Mouse (Mus musculus): ENCODE data around the gene Nrxn1.

DNA sequence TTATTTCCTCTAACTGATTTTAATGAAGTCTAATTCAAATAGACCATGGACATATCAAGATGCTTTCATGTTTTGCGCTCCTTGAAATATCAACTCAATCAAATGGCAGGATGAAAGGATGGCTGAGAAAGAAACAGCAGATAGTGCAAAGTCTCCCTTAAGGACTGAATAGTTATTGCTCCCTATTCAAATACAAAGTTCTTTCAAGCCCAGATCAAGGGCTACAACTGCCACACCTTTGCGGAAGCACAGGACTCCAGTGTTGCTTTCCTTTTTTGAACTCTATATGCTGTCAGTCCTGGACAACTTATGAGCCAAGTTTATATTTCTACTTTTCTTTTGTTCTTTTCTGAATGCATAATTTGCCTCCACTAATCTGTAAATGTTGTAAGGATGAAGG lies 157.9 kb downstream of the Nrxn1 start:
- no peak for TF ChIP-seq CHD2 (IDR thresholded peaks at IDR 0.05; ENCODE audit: low read depth, low read length)
- TF ChIP-seq MAFK (IDR thresholded peaks at IDR 0.05; ENCODE audit: insufficient read depth, low read depth, low read length) = no peak
- TF ChIP-seq HCFC1 (IDR thresholded peaks at IDR 0.05; ENCODE audit: borderline replicate concordance, insufficient read depth, low read length) = no peak

Data from ES-E14 (cell line).